Mouse (Mus musculus): ENCODE data around the gene Slc5a10. TPM values are rescaled to one million over a fixed set of nuclear protein-coding genes. Genes with fewer than 3 reads are reported as not detected.

Slc5a10 gene
- total RNA-seq, 4 experiments from 2014 or later: not detected

GRCm38 (mm10) chr11:61705581-61705980 is 15.0 kb downstream of the Slc5a10 start:
- DNase-seq (ENCODE audit: low spot score): no peak

- no peak for DNase-seq (ENCODE audit: low spot score)
Measured at GRCm38 (mm10) chr11:61702494-61702893, 18.1 kb downstream of the Slc5a10 start.

GRCm38 (mm10) chr11:61701696-61702095 is 18.9 kb downstream of the Slc5a10 start:
- no peak for DNase-seq (ENCODE audit: low spot score)

- peak; percentile 47 for DNase-seq (ENCODE audit: low spot score)
Measured at GRCm38 (mm10) chr11:61699933-61700332, 20.7 kb downstream of the Slc5a10 start.

- no peak for DNase-seq (ENCODE audit: low spot score)
Measured at GRCm38 (mm10) chr11:61699460-61699859, 21.2 kb downstream of the Slc5a10 start.

- no peak for DNase-seq (ENCODE audit: low spot score)
Measured at GRCm38 (mm10) chr11:61698852-61699251, 21.8 kb downstream of the Slc5a10 start.

GRCm38 (mm10) chr11:61692996-61693395 is 27.6 kb downstream of the Slc5a10 start:
- no peak for DNase-seq (ENCODE audit: low spot score)

GRCm38 (mm10) chr11:61687595-61687994 is 33.0 kb downstream of the Slc5a10 start:
- DNase-seq (ENCODE audit: low spot score): no peak

GRCm38 (mm10) chr11:61686906-61687453 is 33.6 kb downstream of the Slc5a10 start:
- no peak for DNase-seq (ENCODE audit: low spot score)

- no peak for DNase-seq (ENCODE audit: low spot score)
Measured at GRCm38 (mm10) chr11:61686141-61686540, 34.5 kb downstream of the Slc5a10 start.

- no peak for DNase-seq (ENCODE audit: low spot score)
Measured at GRCm38 (mm10) chr11:61685119-61685725, 35.4 kb downstream of the Slc5a10 start.

GRCm38 (mm10) chr11:61683907-61684731 is 36.5 kb downstream of the Slc5a10 start, which contains the start of gene Fam83g:
TSS of gene Fam83g (plus strand) at chr11:61684091.
- peak; percentile 41 for DNase-seq (ENCODE audit: low spot score)

GRCm38 (mm10) chr11:61679091-61679866 is 41.3 kb downstream of the Slc5a10 start:
- DNase-seq (ENCODE audit: low spot score): no peak

GRCm38 (mm10) chr11:61677709-61678108 is 42.9 kb downstream of the Slc5a10 start:
- DNase-seq (ENCODE audit: low spot score): no peak

- DNase-seq (ENCODE audit: low spot score): no peak
Measured at GRCm38 (mm10) chr11:61676216-61676854, 44.3 kb downstream of the Slc5a10 start.

- DNase-seq (ENCODE audit: low spot score): no peak
Measured at GRCm38 (mm10) chr11:61675332-61675731, 45.3 kb downstream of the Slc5a10 start.

- no peak for DNase-seq (ENCODE audit: low spot score)
Measured at GRCm38 (mm10) chr11:61674839-61675159, 45.8 kb downstream of the Slc5a10 start.

GRCm38 (mm10) chr11:61674151-61674838 is 46.3 kb downstream of the Slc5a10 start:
- DNase-seq (ENCODE audit: low spot score): no peak

- DNase-seq (ENCODE audit: low spot score): no peak
Measured at GRCm38 (mm10) chr11:61673686-61674085, 46.9 kb downstream of the Slc5a10 start.

GRCm38 (mm10) chr11:61671781-61672383 is 48.7 kb downstream of the Slc5a10 start:
- DNase-seq (ENCODE audit: low spot score): no peak

All from heart, adult 8-10 months (tissue).